Mouse (Mus musculus) limb, embryonic 13.5 days (tissue): ENCODE data around the gene Tesk2. TPM values are rescaled to one million over a fixed set of nuclear protein-coding genes. Genes with fewer than 3 reads are reported as not detected.

Experiments used
- ATAC-seq: fragments of 200-750 bp; cut with Nextera tagmentation; 2 replicates; pipeline ENCODE4 v1.8.0; 2017; ENCODE audit warnings: low read depth, moderate number of reproducible peaks, moderate TSS enrichment; ENCODE audit not compliant: low FRiP score
- H3K27ac ChIP-seq: fragments of 300-500 bp; sonication (generic); 2 replicates; pipeline ENCODE4 v1.5.1; 2015; ENCODE audit warnings: inconsistent platforms, mild to moderate bottlenecking, moderate library complexity
- H3K27me3 ChIP-seq: fragments of 300-500 bp; sonication (generic); 2 replicates; pipeline ENCODE4 v1.6.1; 2015; ENCODE audit warnings: mild to moderate bottlenecking, inconsistent platforms
- H3K36me3 ChIP-seq: fragments of 300-500 bp; sonication (generic); 2 replicates; pipeline ENCODE4 v1.6.1; 2015; ENCODE audit warnings: inconsistent platforms, mild to moderate bottlenecking, moderate library complexity
- H3K4me1 ChIP-seq: fragments of 300-500 bp; sonication (generic); 2 replicates; pipeline ENCODE4 v1.6.1; 2015; ENCODE audit warnings: inconsistent platforms
- H3K4me2 ChIP-seq: fragments of 300-500 bp; sonication (generic); replicated peaks from 2 replicates; pipeline ENCODE4 v1.6.1; 2015; ENCODE audit warnings: inconsistent platforms, mild to moderate bottlenecking, moderate library complexity
- H3K4me3 ChIP-seq: fragments of 300-500 bp; sonication (generic); 2 replicates; pipeline ENCODE4 v1.5.1; 2015; ENCODE audit warnings: moderate library complexity, mild to moderate bottlenecking, inconsistent platforms
- H3K9ac ChIP-seq: fragments of 300-500 bp; sonication (generic); 2 replicates; pipeline ENCODE4 v1.6.1; 2015; ENCODE audit warnings: mild to moderate bottlenecking, inconsistent platforms
- H3K9me3 ChIP-seq: fragments of 300-500 bp; sonication (generic); 2 replicates; pipeline ENCODE4 v1.6.1; 2016; ENCODE audit warnings: inconsistent platforms
- WGBS: fragments of 180-500 bp; shearing (Covaris S2); methylation state at CpG from one replicate; pipeline ENCODE4 v1.1.7; 2015; 5-methylcytosine and 5-hydroxymethylcytosine counted together
- polyA plus RNA-seq: library from polyadenylated mRNA; unstranded; fragments of >200 nt; fragmentation: Nextera tagmentation; extraction: Ambion mirVana; gene quantifications from 2 replicates; pipeline ENCODE4 v1.2.1, GENCODE M21; 2015

Gene Tesk2
- polyA plus RNA-seq, 1 experiment from 2014 or later, result 10.9 TPM

DNA sequence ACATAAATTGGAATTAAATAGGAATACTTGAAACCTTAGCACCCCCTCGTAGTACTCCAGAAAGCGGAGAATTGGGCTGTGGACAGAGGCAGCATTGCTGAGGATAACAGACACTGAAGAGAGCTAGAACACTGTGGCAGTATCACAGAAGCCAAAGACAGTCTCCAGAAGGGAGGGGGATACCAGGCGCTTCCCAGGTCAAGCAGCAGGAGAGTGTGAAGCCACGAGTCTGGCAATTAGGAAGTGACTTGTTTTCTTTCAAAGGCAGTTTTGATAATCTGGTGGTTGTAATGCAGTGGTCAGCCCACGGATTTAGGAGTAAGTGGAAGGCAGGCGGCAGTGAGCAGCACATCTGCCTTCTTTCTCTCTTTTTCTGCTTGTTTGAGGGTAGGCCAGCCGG lies 1.5 kb downstream of the Tesk2 start:
- peaks cover 16% of the 10 kb centered on the region for H3K4me1 ChIP-seq
- 38% methylated on average over 7 of the region's 7 CpGs for WGBS
- H3K4me2 ChIP-seq, result peak overlapping the region; percentile 81
- no peak for ATAC-seq
- no peaks in the 10 kb centered on the region for H3K36me3 ChIP-seq
- H3K9me3 ChIP-seq, result no peaks in the 10 kb centered on the region
- no peaks in the 10 kb centered on the region for H3K27me3 ChIP-seq
- peak overlapping the region; percentile 63; the same call in 1 of the 2 replicates for H3K4me3 ChIP-seq
- no peak overlapping the region for H3K27ac ChIP-seq
- H3K9ac ChIP-seq, result no peak overlapping the region

DNA sequence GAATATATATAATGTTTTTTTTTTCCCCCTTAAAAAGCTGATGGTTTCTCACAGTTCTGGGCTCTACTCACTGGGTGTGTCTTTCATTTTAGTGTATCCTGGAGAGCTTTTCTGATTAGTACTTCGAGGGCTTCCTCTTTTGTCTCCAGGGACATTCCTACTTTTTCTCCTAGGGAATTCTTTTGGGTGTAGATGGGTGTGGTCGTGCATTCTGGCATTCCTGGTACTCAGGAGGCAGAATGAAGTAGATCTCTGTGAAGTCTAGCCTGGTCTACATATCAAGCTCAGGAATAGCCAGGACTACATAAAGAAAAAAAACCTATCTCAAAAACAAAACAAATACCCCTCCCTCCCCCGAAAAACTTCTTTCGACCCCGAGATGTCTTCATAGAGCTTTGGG lies 4.7 kb downstream of the Tesk2 start:
- Histone ChIP-seq H3K27me3 (no peaks in the 10 kb centered on the region), H3K9me3 (no peaks in the 10 kb centered on the region), H3K9ac (no peak overlapping the region), H3K4me2 (no peak overlapping the region), H3K27ac (no peak overlapping the region), H3K4me3 (no peak overlapping the region), H3K36me3 (no peaks in the 10 kb centered on the region), H3K4me1 (peaks cover 11% of the 10 kb centered on the region)
- ATAC-seq, result no peak
- WGBS, result 83% methylated on average over 5 of the region's 5 CpGs

DNA sequence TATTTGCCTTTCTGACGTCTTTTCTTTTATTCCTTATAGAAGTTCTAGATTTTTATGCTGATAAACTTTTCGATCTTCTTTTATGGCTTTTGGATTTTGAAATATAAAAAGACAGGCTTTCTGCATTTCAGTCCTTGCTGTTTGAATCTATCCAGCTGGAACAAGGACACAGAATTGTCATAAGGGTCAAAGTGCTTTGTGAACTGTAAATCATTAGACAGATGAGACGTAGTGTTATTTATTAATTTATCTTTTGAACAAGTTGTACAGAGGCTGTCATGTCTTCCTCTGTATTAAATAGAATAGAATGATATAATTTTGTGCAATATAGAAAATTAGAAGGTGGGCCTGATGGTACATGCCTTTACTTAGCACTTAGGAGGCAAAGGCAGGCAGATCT lies 6.7 kb downstream of the Tesk2 start:
- no peak for ATAC-seq
- Histone ChIP-seq H3K27me3 (no peaks in the 10 kb centered on the region), H3K9me3 (no peaks in the 10 kb centered on the region), H3K4me3 (no peak overlapping the region), H3K36me3 (no peaks in the 10 kb centered on the region), H3K9ac (no peak overlapping the region), H3K4me1 (peaks cover 2% of the 10 kb centered on the region), H3K27ac (no peak overlapping the region), H3K4me2 (no peak overlapping the region)
- WGBS, result 79% methylated on average over 3 of the region's 3 CpGs

DNA sequence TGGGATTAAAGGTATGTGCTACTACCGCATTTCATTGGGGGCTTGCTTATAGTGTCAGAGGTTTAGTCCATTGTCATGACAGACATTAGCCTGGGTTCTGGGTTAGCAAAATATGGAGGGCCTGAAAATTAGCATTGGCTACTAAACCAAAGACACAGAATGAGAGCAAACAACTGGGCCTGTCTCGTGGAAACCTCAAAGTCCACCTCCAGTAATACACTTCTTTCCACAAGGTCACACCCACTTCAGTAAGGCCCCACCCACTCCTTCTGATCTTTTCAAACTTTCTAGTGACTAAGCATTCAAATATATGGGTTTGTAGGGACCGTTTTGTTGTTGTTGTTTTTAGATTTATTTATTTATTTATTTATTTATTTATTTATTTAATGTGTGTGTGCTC lies 8.8 kb downstream of the Tesk2 start:
- Histone ChIP-seq H3K4me3 (no peak overlapping the region), H3K9me3 (no peaks in the 10 kb centered on the region), H3K4me2 (no peak overlapping the region), H3K27ac (no peak overlapping the region), H3K36me3 (no peaks in the 10 kb centered on the region), H3K9ac (no peak overlapping the region), H3K27me3 (no peaks in the 10 kb centered on the region), H3K4me1 (no peaks in the 10 kb centered on the region)
- WGBS, result 94% methylated on average over 3 of the region's 3 CpGs
- ATAC-seq, result no peak

DNA sequence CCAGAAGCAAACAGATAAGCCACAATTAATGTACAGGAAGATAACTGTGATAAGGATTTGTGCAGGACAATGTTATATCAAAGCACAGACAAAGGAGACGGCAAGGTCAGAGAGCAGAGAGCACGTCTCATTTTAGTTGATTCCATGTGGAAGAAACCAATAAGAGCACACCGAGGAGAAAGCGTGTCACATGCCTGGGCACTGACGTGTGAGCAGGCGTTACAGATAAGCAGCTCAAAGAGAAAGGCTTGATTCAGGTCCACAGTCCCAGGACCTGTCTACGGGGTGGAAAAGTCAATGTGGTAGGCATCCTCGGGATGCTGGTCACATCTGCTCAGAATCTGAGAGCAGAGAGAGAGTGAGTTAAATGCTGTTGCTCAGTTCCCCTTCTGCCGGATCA lies 10.3 kb downstream of the Tesk2 start:
- H3K27ac ChIP-seq, result no peak overlapping the region
- WGBS, result 86% methylated on average over 9 of the region's 9 CpGs
- H3K4me2 ChIP-seq, result no peak overlapping the region
- H3K36me3 ChIP-seq, result no peaks in the 10 kb centered on the region
- no peaks in the 10 kb centered on the region for H3K9me3 ChIP-seq
- H3K4me1 ChIP-seq, result no peaks in the 10 kb centered on the region
- no peak for ATAC-seq
- H3K27me3 ChIP-seq, result no peaks in the 10 kb centered on the region
- no peak overlapping the region for H3K4me3 ChIP-seq
- H3K9ac ChIP-seq, result no peak overlapping the region

DNA sequence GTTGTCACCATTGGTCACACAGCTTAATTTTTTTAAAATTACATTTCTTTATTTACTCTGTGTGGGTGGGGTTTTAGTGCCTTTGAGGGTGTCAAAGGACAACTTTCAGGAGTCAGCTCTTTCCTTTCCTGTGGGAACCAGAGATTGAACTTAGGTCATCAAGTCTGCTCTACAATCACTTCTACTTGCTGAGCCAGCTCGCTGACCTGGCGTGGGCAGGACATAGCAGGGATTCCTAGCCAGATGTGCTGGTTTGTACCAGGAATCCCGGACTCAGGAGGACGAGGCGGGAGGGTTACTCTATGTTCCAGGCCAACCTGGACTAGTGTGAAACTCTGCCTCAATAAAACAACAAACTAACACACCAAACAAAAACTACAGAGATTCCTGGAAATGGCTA lies 11.6 kb downstream of the Tesk2 start:
- Histone ChIP-seq H3K27ac (no peak overlapping the region), H3K36me3 (no peaks in the 10 kb centered on the region), H3K4me2 (no peak overlapping the region), H3K4me3 (no peak overlapping the region), H3K27me3 (no peaks in the 10 kb centered on the region), H3K9me3 (no peaks in the 10 kb centered on the region), H3K4me1 (no peaks in the 10 kb centered on the region), H3K9ac (no peak overlapping the region)
- 80% methylated on average over 5 of the region's 5 CpGs for WGBS
- ATAC-seq, result no peak

DNA sequence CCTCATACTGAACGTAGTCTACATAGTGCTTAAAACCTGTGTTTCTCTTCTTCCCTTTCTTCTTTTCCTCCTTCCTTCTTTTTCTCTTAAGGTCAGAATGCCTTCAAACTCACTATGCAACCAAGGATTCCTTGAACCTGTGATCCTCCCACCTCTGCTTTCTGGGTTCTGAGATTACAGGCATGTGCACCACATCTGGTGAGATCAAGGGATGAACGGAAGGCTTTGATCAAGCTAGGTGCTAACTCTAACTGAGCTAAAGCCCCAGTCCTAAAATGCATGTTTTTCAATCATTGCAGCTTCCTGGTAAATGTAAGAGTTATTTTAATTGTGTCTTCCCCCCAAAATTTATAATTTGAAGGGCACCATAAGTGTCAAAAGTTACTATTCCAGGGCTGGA lies 14.2 kb downstream of the Tesk2 start:
- 70% methylated on average over 2 of the region's 2 CpGs for WGBS
- Histone ChIP-seq H3K9ac (no peak overlapping the region), H3K4me1 (no peaks in the 10 kb centered on the region), H3K27me3 (no peaks in the 10 kb centered on the region), H3K4me2 (no peak overlapping the region), H3K27ac (no peak overlapping the region), H3K9me3 (no peaks in the 10 kb centered on the region), H3K36me3 (no peaks in the 10 kb centered on the region), H3K4me3 (no peak overlapping the region)
- ATAC-seq, result no peak

DNA sequence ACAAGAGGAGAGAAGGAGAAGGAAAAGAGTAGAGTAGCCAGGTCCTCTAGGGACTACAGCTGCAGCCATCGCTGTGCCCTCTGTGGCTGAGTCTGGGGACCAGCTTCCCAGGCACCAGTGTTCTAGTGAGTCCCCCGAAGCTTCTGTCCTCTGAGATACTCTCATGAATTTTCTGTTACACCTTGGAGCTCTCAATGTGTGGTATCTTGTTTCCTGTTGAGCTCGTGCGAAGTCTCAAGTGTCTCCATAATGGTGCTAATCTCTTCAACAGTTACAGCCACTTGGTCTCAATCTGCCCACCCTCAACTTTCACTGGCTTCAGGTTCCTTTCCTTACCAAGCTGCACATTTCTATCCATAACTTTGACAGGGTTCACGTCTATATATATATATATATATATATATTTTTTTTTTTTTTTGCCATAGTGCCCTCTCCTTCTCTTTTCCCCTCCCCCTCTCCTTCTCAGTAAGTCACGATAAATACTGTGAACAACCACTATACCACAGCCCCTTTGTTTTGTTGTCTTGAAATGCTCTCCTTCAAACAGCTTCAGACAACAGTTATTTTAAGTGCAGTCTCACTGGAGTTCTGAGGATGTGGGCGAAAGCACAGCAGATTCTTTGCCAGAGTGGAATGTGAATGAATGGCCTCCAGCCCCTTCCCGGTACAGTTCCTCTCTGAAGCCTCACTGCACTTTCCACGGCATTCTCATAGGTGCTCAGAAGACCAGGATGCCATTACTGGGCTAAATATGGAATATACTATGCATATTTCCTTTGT lies 18.4 kb downstream of the Tesk2 start:
- H3K4me1 ChIP-seq, result no peaks in the 10 kb centered on the region
- ATAC-seq, result no peak
- H3K4me2 ChIP-seq, result no peak overlapping the region
- peaks cover 4% of the 10 kb centered on the region; the same call in 1 of the 2 replicates for H3K36me3 ChIP-seq
- no peak overlapping the region for H3K27ac ChIP-seq
- no peaks in the 10 kb centered on the region for H3K9me3 ChIP-seq
- H3K27me3 ChIP-seq, result no peaks in the 10 kb centered on the region
- WGBS, result 79% methylated on average over 9 of the region's 9 CpGs
- H3K9ac ChIP-seq, result no peak overlapping the region
- no peak overlapping the region for H3K4me3 ChIP-seq

DNA sequence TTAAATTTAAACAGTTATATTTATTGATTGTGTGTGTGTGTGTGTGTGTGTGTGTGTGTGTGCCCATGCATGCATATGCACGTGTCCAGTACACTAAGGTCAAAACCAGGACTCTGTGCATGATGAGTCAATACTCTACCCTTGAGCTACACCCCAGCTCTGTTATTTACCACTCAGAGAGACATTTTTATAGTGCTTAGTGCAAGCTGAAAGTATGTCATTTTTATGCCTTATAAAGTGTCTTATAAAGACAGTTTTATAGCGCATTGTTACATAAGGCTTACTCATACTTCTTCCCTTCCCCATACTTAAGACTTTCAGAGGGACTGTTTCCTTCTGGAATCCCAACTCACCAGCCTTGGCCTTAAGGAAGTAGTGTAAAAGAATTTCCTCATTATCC lies 29.0 kb downstream of the Tesk2 start:
- H3K36me3 ChIP-seq, result no peaks in the 10 kb centered on the region; the same call in 1 of the 2 replicates
- no peaks in the 10 kb centered on the region for H3K4me1 ChIP-seq
- WGBS, result 93% methylated on average over 2 of the region's 2 CpGs
- H3K9me3 ChIP-seq, result no peaks in the 10 kb centered on the region
- no peak overlapping the region for H3K4me3 ChIP-seq
- no peak overlapping the region for H3K27ac ChIP-seq
- ATAC-seq, result no peak
- no peaks in the 10 kb centered on the region for H3K27me3 ChIP-seq
- no peak overlapping the region for H3K4me2 ChIP-seq
- H3K9ac ChIP-seq, result no peak overlapping the region

DNA sequence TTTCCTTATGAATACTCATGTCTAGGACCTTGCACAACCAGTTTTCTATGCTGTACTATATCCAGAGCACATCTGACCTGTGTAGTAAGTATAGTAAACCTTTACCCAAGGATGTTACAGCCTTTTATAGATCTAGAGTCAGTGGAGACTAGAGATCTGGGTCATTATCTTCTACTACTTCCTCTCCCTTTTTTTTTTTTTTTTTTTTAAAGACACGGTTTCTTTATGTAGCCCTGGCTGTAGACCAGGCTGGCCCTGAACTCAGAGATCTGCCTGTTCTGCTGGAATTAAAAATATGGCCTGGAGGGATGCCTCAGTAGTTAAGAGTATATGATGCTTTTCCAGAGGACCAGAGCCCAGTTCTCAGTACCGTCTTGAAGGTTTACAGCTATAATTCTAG lies 41.2 kb downstream of the Tesk2 start:
- ATAC-seq, result no peak
- Histone ChIP-seq H3K9ac (no peak overlapping the region; the same call in 1 of the 2 replicates), H3K36me3 (no peaks in the 10 kb centered on the region; the same call in 1 of the 2 replicates), H3K9me3 (no peaks in the 10 kb centered on the region), H3K27me3 (no peaks in the 10 kb centered on the region), H3K27ac (no peak overlapping the region), H3K4me2 (no peak overlapping the region), H3K4me3 (no peak overlapping the region), H3K4me1 (no peaks in the 10 kb centered on the region)
- 74% methylated on average over 2 of the region's 2 CpGs for WGBS

DNA sequence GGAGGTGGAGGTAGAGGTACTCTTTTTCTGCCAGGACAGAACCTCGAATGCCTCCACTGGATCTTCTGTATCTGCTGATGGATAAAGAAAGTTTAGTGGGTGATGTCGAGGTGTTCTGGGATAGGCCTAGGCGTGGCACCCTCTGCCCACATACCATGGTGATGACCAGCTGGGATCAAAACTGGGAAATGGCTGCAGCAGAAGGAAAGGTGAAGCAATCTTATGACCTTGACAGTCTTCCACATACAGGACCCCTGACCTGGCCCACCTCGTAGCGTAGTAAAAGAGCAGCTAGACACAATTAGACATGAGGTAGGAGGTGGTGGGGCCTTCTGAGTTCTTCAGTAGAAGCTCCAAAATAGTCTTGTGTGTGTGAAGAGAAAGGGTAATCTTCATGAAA lies 43.3 kb downstream of the Tesk2 start:
- no peak for ATAC-seq
- Histone ChIP-seq H3K4me2 (no peak overlapping the region), H3K27ac (no peak overlapping the region), H3K27me3 (no peaks in the 10 kb centered on the region), H3K9me3 (no peaks in the 10 kb centered on the region), H3K36me3 (no peaks in the 10 kb centered on the region), H3K9ac (no peak overlapping the region), H3K4me1 (no peaks in the 10 kb centered on the region), H3K4me3 (no peak overlapping the region)
- WGBS, result 89% methylated on average over 5 of the region's 5 CpGs

DNA sequence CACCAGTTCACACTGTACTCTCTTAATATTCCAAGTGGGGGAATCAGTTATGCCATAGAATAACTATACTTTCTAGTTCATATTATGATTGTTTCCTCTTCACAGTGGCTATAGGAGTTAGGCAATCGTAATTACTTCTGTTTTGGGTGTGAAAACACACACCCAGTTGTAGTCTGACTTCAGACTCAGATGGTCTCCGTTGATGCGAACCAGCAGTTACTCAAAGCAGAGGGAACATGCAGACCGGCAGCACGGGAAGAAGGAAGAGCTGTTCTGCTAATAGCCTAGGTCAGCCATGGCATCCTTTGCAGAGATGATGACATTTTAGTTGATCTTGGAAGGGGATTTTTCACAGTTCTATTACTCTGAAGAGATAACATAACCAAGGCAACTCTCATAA lies 47.8 kb downstream of the Tesk2 start:
- H3K27ac ChIP-seq, result no peak overlapping the region
- H3K4me3 ChIP-seq, result no peak overlapping the region
- H3K9ac ChIP-seq, result no peak overlapping the region
- no peaks in the 10 kb centered on the region for H3K4me1 ChIP-seq
- no peaks in the 10 kb centered on the region for H3K36me3 ChIP-seq
- no peaks in the 10 kb centered on the region for H3K9me3 ChIP-seq
- WGBS, result 82% methylated on average over 5 of the region's 5 CpGs
- ATAC-seq, result no peak
- no peak overlapping the region for H3K4me2 ChIP-seq
- no peaks in the 10 kb centered on the region for H3K27me3 ChIP-seq

DNA sequence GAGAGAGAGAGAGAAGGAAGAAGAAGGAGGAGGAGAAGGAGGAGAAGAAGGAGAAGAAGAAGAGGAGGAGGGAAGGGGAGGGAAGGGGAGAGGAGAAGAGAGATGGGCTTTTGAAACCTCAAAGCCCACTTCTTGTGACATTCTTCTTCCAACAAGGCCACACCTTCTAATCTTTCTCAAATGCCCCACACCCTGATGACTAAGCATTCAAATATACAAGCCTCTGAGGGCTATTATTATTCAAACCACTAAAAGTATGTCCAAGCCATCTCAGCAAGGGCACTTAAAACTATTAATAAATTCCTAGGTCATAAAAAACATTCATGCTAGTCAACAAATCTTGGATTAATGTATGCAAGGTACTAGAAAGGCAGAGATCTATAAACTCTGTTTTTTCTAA lies 48.3 kb downstream of the Tesk2 start:
- Histone ChIP-seq H3K27me3 (no peaks in the 10 kb centered on the region), H3K9ac (no peak overlapping the region), H3K4me1 (no peaks in the 10 kb centered on the region), H3K27ac (no peak overlapping the region), H3K9me3 (no peaks in the 10 kb centered on the region), H3K36me3 (no peaks in the 10 kb centered on the region), H3K4me2 (no peak overlapping the region), H3K4me3 (no peak overlapping the region)
- no peak for ATAC-seq
